Mouse (Mus musculus) lung, postnatal 25 days (tissue): ENCODE measurements around the gene Stk36.

Experiments
- DNase-seq: peaks from one replicate; pipeline ENCODE4 v3.0.0; 2022; ENCODE audit warnings: low spot score

The Stk36 gene

GRCm38 (mm10) chr1:74601267-74601962 is at the start of gene Stk36, which contains the start of gene Rnf25:
TSS of gene Stk36 (plus strand) at chr1:74601445.
TSS of gene Rnf25 (minus strand) at chr1:74601397.
- peak; percentile 90 for DNase-seq

- no peak for DNase-seq
Observed at GRCm38 (mm10) chr1:74559061-74559460, 42.2 kb upstream of the Stk36 start.

- no peak for DNase-seq
Observed at GRCm38 (mm10) chr1:74565834-74566233, 35.4 kb upstream of the Stk36 start.

GRCm38 (mm10) chr1:74569739-74570719 is 31.2 kb upstream of the Stk36 start:
- no peak for DNase-seq

GRCm38 (mm10) chr1:74582621-74583020 is 18.6 kb upstream of the Stk36 start:
- DNase-seq = no peak

GRCm38 (mm10) chr1:74584616-74585398 is 16.4 kb upstream of the Stk36 start:
- no peak for DNase-seq

- no peak for DNase-seq
Observed at GRCm38 (mm10) chr1:74587233-74587772, 13.9 kb upstream of the Stk36 start.

- DNase-seq = peak; percentile 99
Observed at GRCm38 (mm10) chr1:74587773-74588445, 13.3 kb upstream of the Stk36 start, which contains the start of the genes Zfp142 and Bcs1l. TSS of gene Zfp142 (minus strand) at chr1:74588246. TSS of gene Bcs1l (plus strand) at chr1:74588289.

GRCm38 (mm10) chr1:74594434-74594833 is 6.8 kb upstream of the Stk36 start:
- no peak for DNase-seq

- DNase-seq = no peak
Observed at GRCm38 (mm10) chr1:74600501-74601266, 561 bp upstream of the Stk36 start.

- peak; percentile 79 for DNase-seq
Observed at GRCm38 (mm10) chr1:74624183-74624582, 22.9 kb downstream of the Stk36 start.

- peak; percentile 30 for DNase-seq
Observed at GRCm38 (mm10) chr1:74626076-74626475, 24.8 kb downstream of the Stk36 start.

- no peak for DNase-seq
Observed at GRCm38 (mm10) chr1:74628001-74628400, 26.8 kb downstream of the Stk36 start.

- no peak for DNase-seq
Observed at GRCm38 (mm10) chr1:74632734-74633133, 31.5 kb downstream of the Stk36 start.

- DNase-seq = no peak
Observed at GRCm38 (mm10) chr1:74643524-74643923, 42.3 kb downstream of the Stk36 start.

GRCm38 (mm10) chr1:74643926-74644325 is 42.7 kb downstream of the Stk36 start:
- DNase-seq = no peak

- peak; percentile 96 for DNase-seq
Observed at GRCm38 (mm10) chr1:74661448-74662195, 60.4 kb downstream of the Stk36 start, which contains the start of gene Ttll4. TSS of gene Ttll4 (plus strand) at chr1:74661745.

GRCm38 (mm10) chr1:74662253-74662865 is 61.1 kb downstream of the Stk36 start:
- no peak for DNase-seq

GRCm38 (mm10) chr1:74665153-74665552 is 63.9 kb downstream of the Stk36 start:
- peak; percentile 22 for DNase-seq
